Mouse (Mus musculus) ES-Bruce4 (cell line): ENCODE measurements around the gene D930048N14Rik.

Experiments used
- CTCF ChIP-seq: IDR thresholded peaks from one replicate; pipeline ENCODE4 v1.8.1; 2011; ENCODE audit warnings: low read depth, low read length
- EP300 ChIP-seq: IDR thresholded peaks from 2 replicates; pipeline ENCODE4 v1.6.1; 2011; ENCODE audit warnings: low read depth, low read length; ENCODE audit not compliant: insufficient read depth
- POLR2A ChIP-seq: IDR thresholded peaks from one replicate; pipeline ENCODE4 v1.8.1; 2011; ENCODE audit warnings: low read length; ENCODE audit not compliant: insufficient read depth

- no peak for TF ChIP-seq POLR2A
- no peak for TF ChIP-seq CTCF
- TF ChIP-seq EP300: no peak
These were observed 22.8 kb upstream of the D930048N14Rik start for GRCm38 (mm10) chr11:51627907-51628306.
